Mouse (Mus musculus) mouse trophoblast stem cell (cell line): ENCODE measurements around the gene Chrna9.

Source experiments
- in situ Hi-C, 2 experiments: fragments of 300-500 bp; cut with MseI, MboI; formaldehyde crosslinking; loops; 2 replicates in 1 of 2; 3 replicates in 1 of 2; pipeline ENCODE4 v1.15.1; 2025

Gene Chrna9

DNA sequence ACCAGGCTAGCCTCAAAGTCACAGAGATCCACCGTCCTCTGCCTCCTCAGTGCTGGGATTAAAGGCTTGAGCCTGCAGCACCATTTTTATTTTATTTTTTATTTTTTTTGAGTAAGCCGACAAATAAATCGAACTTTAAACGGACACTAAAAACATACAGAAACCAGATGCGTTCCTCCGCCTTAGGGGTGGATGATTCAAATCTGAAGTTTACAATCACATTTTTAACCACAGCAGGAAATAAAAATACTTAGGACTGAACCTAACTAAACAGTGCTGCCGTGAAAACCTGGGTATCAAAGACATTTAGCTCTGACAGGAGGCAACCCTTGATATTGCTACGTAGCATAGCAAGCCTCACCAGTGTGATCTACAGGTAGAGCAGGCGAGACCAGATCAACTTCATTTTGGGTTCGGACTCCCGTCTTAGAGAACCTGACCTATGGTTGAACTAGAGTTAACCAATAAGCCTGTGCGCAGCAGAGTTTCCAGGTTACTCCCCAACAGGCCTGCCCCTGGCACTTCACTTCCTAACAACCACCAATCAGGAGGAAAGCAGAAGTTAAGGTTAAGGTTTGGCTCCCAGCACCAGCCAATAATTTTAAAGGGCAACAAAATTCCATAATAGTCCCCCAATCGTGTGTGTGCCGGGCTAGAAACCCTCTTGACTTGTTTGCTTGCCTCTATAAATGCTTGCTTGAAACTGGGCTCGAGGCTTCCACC is 73.7 kb downstream of the Chrna9 start:
- in situ Hi-C loops = no loop called here

DNA sequence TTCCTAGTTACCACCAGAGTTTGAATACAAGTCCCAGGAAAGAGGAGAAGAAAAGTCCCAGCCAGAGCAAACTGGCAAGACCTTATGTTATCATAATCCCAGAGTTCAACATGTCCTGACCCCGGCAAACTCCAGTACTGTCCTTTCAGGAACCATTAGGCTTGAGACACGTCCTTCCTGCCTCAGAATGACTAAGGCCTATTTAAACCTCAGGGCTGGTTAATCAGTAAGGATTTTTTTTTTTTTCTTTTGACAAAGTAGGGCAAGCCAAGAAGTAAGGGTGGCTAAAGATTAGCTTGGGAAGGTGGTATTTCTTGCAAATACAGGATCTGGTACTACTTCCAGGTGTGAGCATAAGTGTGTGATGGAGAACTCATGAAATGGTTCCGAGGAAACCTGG is 79.3 kb downstream of the Chrna9 start:
- in situ Hi-C loops = no loop called here

DNA sequence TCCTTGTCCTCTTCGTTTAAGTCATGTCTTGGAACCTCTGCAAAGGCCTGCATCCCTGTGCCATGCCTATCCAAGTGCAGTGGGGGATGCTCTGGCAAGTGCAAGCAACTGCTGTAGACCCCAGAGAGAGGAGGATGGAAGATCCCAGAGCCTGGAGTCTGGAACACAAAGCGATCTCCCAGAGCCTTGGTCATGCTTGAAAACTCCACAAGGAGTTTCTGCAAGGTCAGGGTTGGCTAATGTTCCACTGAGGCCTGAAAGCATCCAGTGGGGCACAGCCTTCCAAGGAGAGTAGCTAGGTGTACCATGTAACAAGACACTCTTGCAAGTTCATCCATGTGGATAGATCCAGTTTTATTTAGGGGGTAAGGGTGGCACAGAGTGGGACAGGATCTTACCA is 79.7 kb downstream of the Chrna9 start:
- in situ Hi-C loops = no loop called here

DNA sequence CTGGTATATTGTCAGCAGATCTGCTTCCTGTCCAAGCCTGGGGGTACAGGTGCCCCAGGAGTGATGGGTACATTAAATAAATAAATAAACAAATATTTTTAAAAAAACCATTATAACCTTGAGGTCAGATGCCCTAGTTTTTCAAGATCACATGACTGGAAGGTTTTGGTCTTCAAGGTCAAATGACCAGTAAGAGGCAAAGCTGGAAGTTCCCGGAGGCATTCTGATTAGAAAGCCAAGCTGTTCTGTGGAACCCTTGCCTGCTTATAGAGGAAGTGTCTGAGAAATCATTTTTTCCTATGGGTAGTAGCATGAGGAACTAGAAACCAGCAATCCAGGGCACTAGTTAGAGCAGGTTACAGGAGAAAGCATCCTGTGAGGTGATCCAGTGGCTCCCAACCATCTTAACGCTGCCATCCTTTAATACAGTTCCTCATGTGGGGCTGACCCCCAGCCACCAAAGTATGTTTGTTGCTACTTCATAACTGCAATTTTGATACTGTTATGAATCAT is 80.8 kb downstream of the Chrna9 start:
- in situ Hi-C loops = no loop called here

DNA sequence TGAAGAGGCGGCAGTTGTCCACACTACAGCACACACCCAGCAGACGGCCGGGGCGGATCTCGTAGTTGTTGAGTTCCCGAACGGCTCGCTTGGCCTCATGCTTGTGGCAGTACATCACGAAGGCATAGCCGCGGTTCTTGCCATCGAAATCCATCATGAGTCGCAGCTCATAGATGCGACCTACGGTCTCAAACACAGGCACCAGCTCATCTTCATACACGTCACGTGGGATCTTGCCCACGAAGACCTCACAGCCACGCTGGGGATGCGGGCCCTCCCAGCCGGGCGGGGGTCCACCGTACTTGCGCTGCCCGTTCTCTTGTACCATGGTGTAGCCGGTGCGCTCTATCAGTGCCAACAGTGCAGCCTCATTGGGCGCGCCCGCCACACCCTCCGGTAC is 92.1 kb downstream of the Chrna9 start:
- in situ Hi-C loops = no loop called here
